Mouse (Mus musculus): ENCODE data around the gene Hacd1. TPM values are rescaled to one million over a fixed set of nuclear protein-coding genes. Genes with fewer than 3 reads are reported as not detected.

Gene Hacd1
- total and polyA plus RNA-seq, 3 experiments, result 14.6 to 23.1 TPM; not detected in 1

- Histone ChIP-seq H3K27ac (ENCODE audit: control insufficient read depth, low read depth, low read length) (no peak overlapping the region), H3K9me3 (replicated peaks; ENCODE audit: insufficient read depth, low read length) (no peaks in the 10 kb centered on the region), H3K9ac (ENCODE audit: control insufficient read depth, low read depth, low read length, poor library complexity, severe bottlenecking) (no peak overlapping the region), H3K79me2 (ENCODE audit: control insufficient read depth, insufficient read depth, low read length, poor library complexity) (no peaks in the 10 kb centered on the region), H3K27me3 (ENCODE audit: control insufficient read depth in 1 of 2, insufficient read depth in 2 of 2, low read length in 2 of 2) (no peaks in the 10 kb centered on the region; a peak in 1 of 4 replicates), H3K36me3 (ENCODE audit: control insufficient read depth in 1 of 2, insufficient read depth in 2 of 2, low read length in 2 of 2) (no peaks in the 10 kb centered on the region), H3K4me1 (ENCODE audit: control insufficient read depth in 1 of 2, insufficient read depth in 2 of 2, low read length in 2 of 2) (no peaks in the 10 kb centered on the region), H3K4me3 (ENCODE audit: control insufficient read depth in 1 of 2, insufficient read depth in 1 of 2, low read depth in 2 of 2, low read length in 2 of 2) (no peak overlapping the region)
- TF ChIP-seq SMC3 (IDR thresholded peaks at IDR 0.05; ENCODE audit: low read depth, low read length), result no peak
- no peak for TF ChIP-seq TBP (IDR thresholded peaks at IDR 0.05; ENCODE audit: low read depth, low read length)
- TF ChIP-seq MAX (IDR thresholded peaks at IDR 0.05; ENCODE audit: low read length), result no peak
- TF ChIP-seq MXI1 (IDR thresholded peaks at IDR 0.05; ENCODE audit: low read depth, low read length), result no peak
- no peak for DNase-seq (ENCODE audit: low read depth, low spot score)
Observed at GRCm38 (mm10) chr2:14043577-14044170, 12.3 kb downstream of the Hacd1 start.

GRCm38 (mm10) chr2:14043011-14043410 lies 12.9 kb downstream of the Hacd1 start:
- no peak for TF ChIP-seq TBP (IDR thresholded peaks at IDR 0.05; ENCODE audit: low read depth, low read length)
- TF ChIP-seq GABPA (IDR thresholded peaks at IDR 0.05; ENCODE audit: low read depth, low read length), result no peak
- no peak for TF ChIP-seq TAL1 (IDR thresholded peaks at IDR 0.05; ENCODE audit: low read length)
- TF ChIP-seq USF1 (IDR thresholded peaks at IDR 0.05; ENCODE audit: low read depth, low read length), result no peak
- TF ChIP-seq TCF12 (IDR thresholded peaks at IDR 0.05; ENCODE audit: low read depth, low read length), result no peak
- TF ChIP-seq ZNF384 (IDR thresholded peaks at IDR 0.05; ENCODE audit: low read depth, low read length), result no peak
- TF ChIP-seq CTCF (IDR thresholded peaks at IDR 0.05 in 2 of 3, conservative IDR thresholded peaks at IDR 0.05 in 1 of 3; ENCODE audit: control insufficient read depth in 1 of 3, insufficient read depth in 1 of 3, low read depth in 2 of 3, low read length in 3 of 3, poor library complexity in 1 of 3, severe bottlenecking in 1 of 3), result no peak
- TF ChIP-seq SIN3A (IDR thresholded peaks at IDR 0.05; ENCODE audit: low read length), result no peak
- no peak for TF ChIP-seq SMC3 (IDR thresholded peaks at IDR 0.05; ENCODE audit: low read depth, low read length)
- TF ChIP-seq MYB (IDR thresholded peaks at IDR 0.05; ENCODE audit: low read depth, low read length), result no peak
- no peak for TF ChIP-seq POLR2AphosphoS5 (IDR thresholded peaks at IDR 0.05; ENCODE audit: borderline replicate concordance, low read depth, low read length)
- TF ChIP-seq EP300 (IDR thresholded peaks at IDR 0.05; ENCODE audit: low read depth in 1 of 2, low read length in 2 of 2), result no peak
- TF ChIP-seq ETS1 (IDR thresholded peaks at IDR 0.05; ENCODE audit: low read depth, low read length), result no peak
- no peak for TF ChIP-seq MYC (IDR thresholded peaks at IDR 0.05; ENCODE audit: low read depth, low read length)
- no peak for TF ChIP-seq USF2 (IDR thresholded peaks at IDR 0.05; ENCODE audit: borderline replicate concordance in 1 of 2, insufficient read depth in 1 of 2, low read depth in 1 of 2, low read length in 2 of 2)
- TF ChIP-seq RAD21 (IDR thresholded peaks at IDR 0.05; ENCODE audit: low read depth, low read length), result no peak
- no peak for TF ChIP-seq NRF1 (IDR thresholded peaks at IDR 0.05; ENCODE audit: insufficient read depth, low read depth, low read length, poor library complexity, severe bottlenecking)
- no peak for TF ChIP-seq RCOR1 (IDR thresholded peaks at IDR 0.05; ENCODE audit: low read depth, low read length)
- no peak for TF ChIP-seq CHD2 (IDR thresholded peaks at IDR 0.05; ENCODE audit: low read length)
- no peak for TF ChIP-seq CHD1 (IDR thresholded peaks at IDR 0.05; ENCODE audit: low read depth, low read length)
- no peaks in the 10 kb centered on the region for H3K36me3 ChIP-seq (ENCODE audit: control insufficient read depth in 1 of 2, insufficient read depth in 2 of 2, low read length in 2 of 2)

More at GRCm38 (mm10) chr2:14043011-14043410, 12.9 kb downstream of the Hacd1 start:
- H3K9me3 ChIP-seq (replicated peaks; ENCODE audit: insufficient read depth, low read length), result no peaks in the 10 kb centered on the region
- H3K9ac ChIP-seq (ENCODE audit: control insufficient read depth, low read depth, low read length, poor library complexity, severe bottlenecking), result no peak overlapping the region
- H3K4me3 ChIP-seq (ENCODE audit: control insufficient read depth in 1 of 2, insufficient read depth in 1 of 2, low read depth in 2 of 2, low read length in 2 of 2), result no peak overlapping the region
- no peaks in the 10 kb centered on the region for H3K79me2 ChIP-seq (ENCODE audit: control insufficient read depth, insufficient read depth, low read length, poor library complexity)
- no peak for DNase-seq (ENCODE audit: low read depth, low spot score)
- no peaks in the 10 kb centered on the region for H3K4me1 ChIP-seq (ENCODE audit: control insufficient read depth in 1 of 2, insufficient read depth in 2 of 2, low read length in 2 of 2)
- H3K27ac ChIP-seq (ENCODE audit: control insufficient read depth, low read depth, low read length), result no peak overlapping the region
- no peaks in the 10 kb centered on the region; a peak in 1 of 4 replicates for H3K27me3 ChIP-seq (ENCODE audit: control insufficient read depth in 1 of 2, insufficient read depth in 2 of 2, low read length in 2 of 2)

Measured in MEL (cell line).